Mouse (Mus musculus): Measurements from ENCODE around the gene Pcnx2. TPM values are rescaled to one million over a fixed set of nuclear protein-coding genes. Genes with fewer than 3 reads are reported as not detected.

The Pcnx2 gene
- polyA plus RNA-seq, 1 experiment from 2014 or later, result 0.27 TPM

DNA sequence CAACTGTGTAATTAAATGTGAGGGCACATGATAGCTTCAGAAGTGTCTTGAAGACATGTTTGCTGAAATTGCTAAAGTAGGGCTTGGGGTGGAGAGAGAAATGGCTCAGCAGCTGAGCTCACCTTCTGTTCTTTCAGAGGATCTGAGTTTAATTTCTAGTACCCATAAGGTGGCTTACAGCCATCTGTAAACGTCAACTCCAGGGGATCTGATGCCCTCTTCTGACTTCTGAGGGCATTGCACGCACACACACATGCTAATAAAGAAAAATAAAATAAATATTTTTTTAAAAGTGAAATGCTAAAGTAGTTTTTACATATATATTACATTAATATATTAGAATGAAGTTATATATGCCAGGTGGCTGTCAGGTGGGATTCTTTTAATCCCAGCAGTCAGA, 3.0 kb upstream of the Pcnx2 start:
- DNase-seq (ENCODE audit: low read depth, low spot score) (no peak), ATAC-seq (no peak)
- H3K27me3 ChIP-seq, result no peaks in the 10 kb centered on the region
- peak; percentile 58 for TF ChIP-seq CTCF (IDR thresholded peaks at IDR 0.05)
- CTCF ChIA-PET, result interaction anchor here (0.7 to 4.4 kb wide), 7 partner anchors 8 to 48 kb away, joined by 3 to 27 read pairs (median 4); no protein-coding TSS in a partner anchor
- POLR2A ChIA-PET, result no interaction called here
- in situ Hi-C loops (cut with MboI; ENCODE audit: low pct_unique_long_range_greater_than_20kb), result no loop called here

DNA sequence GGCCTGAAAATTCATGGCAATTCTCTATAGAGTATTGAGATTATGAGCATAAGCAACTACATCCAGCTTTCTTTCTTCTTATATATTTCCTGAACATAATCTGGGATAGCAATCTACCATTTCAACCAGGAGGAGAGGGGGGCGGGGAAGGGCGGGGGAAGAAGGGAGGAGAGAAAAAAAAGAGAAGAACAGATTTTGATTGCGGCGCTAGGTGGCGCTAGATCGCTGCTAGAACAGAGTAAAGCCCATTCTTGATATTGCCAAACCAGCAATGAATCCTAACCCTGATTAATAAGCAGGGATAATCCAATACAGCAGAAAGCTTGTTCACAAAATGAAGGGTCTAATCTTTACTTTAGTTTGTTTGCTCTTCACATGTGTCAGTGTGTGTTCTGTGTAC, 782 bp upstream of the Pcnx2 start:
- CTCF ChIA-PET, result interaction anchor here (0.6 to 4.4 kb wide), 7 partner anchors 10 to 55 kb away, joined by 3 to 27 read pairs (median 5); no protein-coding TSS in a partner anchor
- H3K27me3 ChIP-seq, result no peaks in the 10 kb centered on the region
- no peak for ATAC-seq
- no peak for DNase-seq (ENCODE audit: low read depth, low spot score)
- in situ Hi-C loops (cut with MboI; ENCODE audit: low pct_unique_long_range_greater_than_20kb), result no loop called here
- TF ChIP-seq CTCF (IDR thresholded peaks at IDR 0.05), result peak; percentile 89
- POLR2A ChIA-PET, result interaction anchor here (0.6 to 1.3 kb wide), 2 partner anchors 9 to 25 kb away, joined by 3 to 4 read pairs; no protein-coding TSS in a partner anchor

DNA sequence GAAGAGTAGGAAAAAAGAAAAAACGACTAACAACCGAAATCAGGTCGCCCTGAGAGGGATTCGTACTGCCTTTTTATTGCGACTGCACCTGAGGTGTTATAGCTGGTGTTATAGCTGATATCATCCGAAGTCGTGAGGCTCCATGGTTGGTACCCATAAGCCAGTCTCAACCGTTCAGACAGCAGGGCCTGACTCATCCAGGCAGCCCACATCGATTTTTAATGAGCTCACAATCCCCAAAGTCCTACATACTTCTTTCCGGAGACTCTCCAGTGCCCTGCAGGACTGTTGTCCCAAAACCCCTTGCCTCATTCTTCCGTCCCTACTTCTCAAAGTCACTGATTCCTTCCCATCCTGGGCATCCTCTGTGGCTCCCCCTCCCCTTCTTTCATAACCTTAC, 729 bp downstream of the Pcnx2 start:
- POLR2A ChIA-PET, result interaction anchor here (0.7 kb wide), 1 partner anchor 401 kb away, joined by 4 read pairs; no protein-coding TSS in a partner anchor
- DNase-seq (ENCODE audit: low read depth, low spot score) (no peak), ATAC-seq (no peak)
- CTCF ChIA-PET, result interaction anchor here (1.0 to 4.4 kb wide), 4 partner anchors 15 to 52 kb away, joined by 3 to 27 read pairs (median 7); no protein-coding TSS in a partner anchor
- TF ChIP-seq CTCF (IDR thresholded peaks at IDR 0.05), result no peak
- no peaks in the 10 kb centered on the region for H3K27me3 ChIP-seq
- in situ Hi-C loops (cut with MboI; ENCODE audit: low pct_unique_long_range_greater_than_20kb), result no loop called here

DNA sequence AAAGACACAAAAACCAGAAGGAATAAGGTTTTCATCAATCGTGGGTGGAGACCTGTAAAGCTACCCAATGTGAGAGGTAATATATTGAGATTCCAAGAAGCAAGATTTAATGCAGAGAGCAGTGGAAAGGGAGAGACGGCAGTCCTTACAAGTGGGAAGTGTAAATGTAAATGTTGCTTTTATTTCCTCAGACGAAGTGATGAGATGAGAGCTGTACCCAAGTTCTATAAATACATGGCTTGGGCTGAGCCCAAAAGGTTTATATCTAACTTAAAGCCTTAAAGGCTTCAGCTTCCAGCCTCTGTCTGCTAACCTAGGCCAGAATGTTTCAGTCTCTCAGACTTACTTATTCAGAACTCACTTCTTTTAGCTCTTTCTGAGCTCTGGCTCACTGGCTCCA, 8.2 kb downstream of the Pcnx2 start:
- TF ChIP-seq CTCF (IDR thresholded peaks at IDR 0.05), result no peak
- no peaks in the 10 kb centered on the region for H3K27me3 ChIP-seq
- in situ Hi-C loops (cut with MboI; ENCODE audit: low pct_unique_long_range_greater_than_20kb), result no loop called here
- ChIA-PET POLR2A (no interaction called here), CTCF (interaction anchor here (1.1 to 1.9 kb wide), 3 partner anchors 9 to 14 kb away, joined by 4 to 7 read pairs (median 6); partner anchors contain the start of gene Pcnx2)
- DNase-seq (ENCODE audit: low read depth, low spot score), result no peak
- no peak for ATAC-seq

DNA sequence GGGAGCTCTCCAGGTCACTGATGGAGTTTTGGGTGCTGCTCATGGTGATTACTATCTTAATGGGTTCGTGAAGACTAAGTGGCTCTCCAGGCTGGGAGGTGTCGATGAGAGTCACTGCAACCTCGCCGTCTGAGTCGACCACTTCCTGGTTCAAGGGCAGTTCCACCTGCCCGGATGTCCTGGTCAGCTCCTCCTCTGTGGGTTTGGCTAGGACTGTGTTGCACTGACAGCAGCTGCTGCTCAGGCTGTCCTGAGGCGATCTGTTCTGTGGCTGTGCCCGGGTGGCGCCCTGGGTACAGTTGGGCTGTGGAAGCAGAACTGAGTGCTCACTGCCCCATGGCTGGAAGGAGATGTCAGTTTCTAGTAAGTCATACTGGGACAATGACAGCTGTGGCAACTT, 10.6 kb downstream of the Pcnx2 start:
- H3K27me3 ChIP-seq, result peaks cover 4% of the 10 kb centered on the region
- ChIA-PET POLR2A (no interaction called here), CTCF (no interaction called here)
- in situ Hi-C loops (cut with MboI; ENCODE audit: low pct_unique_long_range_greater_than_20kb), result no loop called here
- no peak for TF ChIP-seq CTCF (IDR thresholded peaks at IDR 0.05)
- no peak for ATAC-seq
- DNase-seq (ENCODE audit: low read depth, low spot score), result no peak

DNA sequence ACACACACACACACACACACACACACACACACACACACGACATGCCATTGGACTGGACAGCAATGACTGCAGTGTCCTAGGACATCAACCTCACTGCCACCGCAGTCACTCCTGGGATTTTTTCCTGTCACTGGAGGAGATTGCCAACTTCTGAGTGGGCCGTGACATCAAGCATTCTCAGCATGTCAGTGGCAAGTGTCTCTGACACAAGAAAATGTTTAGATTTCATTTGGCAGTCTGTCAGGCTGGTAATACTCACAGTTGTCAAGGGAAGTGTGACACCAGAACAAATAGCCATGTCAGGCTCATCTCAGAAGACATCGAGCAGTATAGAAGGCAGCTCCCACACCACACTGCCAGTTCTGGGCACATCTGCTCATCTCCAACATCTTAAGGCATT, 17.7 kb downstream of the Pcnx2 start:
- TF ChIP-seq CTCF (IDR thresholded peaks at IDR 0.05), result no peak
- H3K27me3 ChIP-seq, result peaks cover 4% of the 10 kb centered on the region
- in situ Hi-C loops (cut with MboI; ENCODE audit: low pct_unique_long_range_greater_than_20kb), result no loop called here
- POLR2A ChIA-PET, result no interaction called here
- DNase-seq (ENCODE audit: low read depth, low spot score) (no peak), ATAC-seq (no peak)
- CTCF ChIA-PET, result no interaction called here

DNA sequence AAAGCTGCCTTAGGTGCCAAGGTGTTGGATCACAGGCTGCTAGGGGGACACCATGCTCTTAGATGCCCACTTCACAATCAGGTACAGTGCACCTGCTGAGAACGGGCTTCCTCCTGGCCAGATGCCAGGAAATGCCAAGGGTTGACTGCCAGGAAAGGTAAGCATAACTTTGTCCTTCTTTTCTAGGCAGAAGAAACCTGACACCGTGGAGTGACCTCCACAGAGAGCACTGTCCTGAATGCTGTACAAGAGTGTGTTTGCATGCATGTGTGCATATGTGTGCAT, 24.9 kb downstream of the Pcnx2 start:
- no peak for DNase-seq (ENCODE audit: low read depth, low spot score)
- POLR2A ChIA-PET, result interaction anchor here (1.2 kb wide), 1 partner anchor 411 kb away, joined by 3 read pairs; no protein-coding TSS in a partner anchor
- no peak for TF ChIP-seq CTCF (IDR thresholded peaks at IDR 0.05)
- ATAC-seq, result no peak
- CTCF ChIA-PET, result interaction anchor here (1.2 to 1.4 kb wide), 2 partner anchors 24 to 301 kb away, joined by 3 read pairs; no protein-coding TSS in a partner anchor
- H3K27me3 ChIP-seq, result no peaks in the 10 kb centered on the region
- in situ Hi-C loops (cut with MboI; ENCODE audit: low pct_unique_long_range_greater_than_20kb), result loop anchor here (5.0 kb wide), 2 partner anchors 526 to 806 kb away; no protein-coding TSS in a partner anchor

DNA sequence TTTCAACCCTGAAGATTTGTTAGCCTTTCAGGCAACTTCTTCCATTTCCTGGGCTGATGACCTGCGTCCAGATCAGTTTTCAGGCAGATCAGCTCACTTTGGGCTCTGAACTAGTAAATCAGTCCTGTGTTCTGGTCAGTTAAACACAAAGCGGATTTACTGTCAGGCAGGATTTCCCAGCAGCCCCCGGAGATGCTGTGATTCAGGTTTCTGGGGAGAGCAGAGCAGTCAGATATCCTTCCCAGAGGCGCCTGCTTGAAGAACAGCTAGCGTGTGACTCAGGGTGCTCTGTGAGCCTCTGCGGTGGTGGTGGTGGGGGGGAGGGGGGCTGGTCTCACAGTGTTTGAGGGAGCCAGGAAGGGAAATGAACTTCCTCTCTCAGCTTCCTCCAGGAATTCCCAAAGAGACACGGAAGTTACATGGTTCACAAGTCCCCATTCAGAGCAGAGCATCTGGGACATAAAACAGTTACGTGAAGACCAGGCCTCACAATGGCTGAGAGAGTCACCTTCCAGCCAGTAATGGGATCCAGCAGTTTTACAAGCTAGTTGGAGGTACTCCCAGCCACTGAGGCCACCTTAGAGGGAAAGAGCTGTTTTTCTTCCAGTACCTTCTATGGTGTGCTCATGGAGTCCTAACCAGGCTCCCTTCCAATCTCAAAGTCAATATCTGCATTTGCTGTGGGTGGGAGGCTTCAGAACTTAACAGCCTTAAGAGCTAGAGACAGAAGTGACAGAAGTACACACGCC, 25.4 kb downstream of the Pcnx2 start:
- peak; percentile 67 for DNase-seq (ENCODE audit: low read depth, low spot score)
- POLR2A ChIA-PET, result interaction anchor here (1.2 to 1.3 kb wide), 2 partner anchors 411 to 804 kb away, joined by 3 read pairs; no protein-coding TSS in a partner anchor

DNA sequence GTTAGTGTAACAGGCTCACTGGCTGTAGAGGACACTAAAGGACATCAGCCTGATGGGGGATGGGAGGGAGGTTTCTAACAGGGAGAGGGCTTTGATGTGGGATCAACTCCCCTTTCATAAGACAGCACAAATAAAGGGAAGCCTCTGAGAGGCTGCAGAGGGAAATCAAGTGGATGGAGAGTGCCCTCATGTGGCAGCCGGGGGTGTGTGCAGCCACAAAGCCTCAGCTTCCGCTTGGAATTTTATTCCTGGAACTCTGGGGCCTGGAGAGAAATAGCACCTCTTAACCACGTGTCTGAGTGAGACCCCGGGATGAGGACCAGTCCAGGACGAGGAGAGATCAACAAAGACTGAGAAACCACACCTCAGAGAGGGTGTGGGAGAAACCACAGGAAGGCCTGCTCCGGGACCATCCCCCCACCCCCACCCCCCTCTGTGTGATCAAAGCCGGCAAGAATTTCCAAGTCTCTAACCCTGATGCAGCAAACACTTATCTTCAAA, 27.2 kb downstream of the Pcnx2 start:
- CTCF ChIA-PET, result interaction anchor here (0.6 to 2.2 kb wide), 4 partner anchors 30 to 942 kb away, joined by 3 to 6 read pairs (median 4); no protein-coding TSS in a partner anchor
- H3K27me3 ChIP-seq, result no peaks in the 10 kb centered on the region
- ATAC-seq, result peak; percentile 38
- no peak for DNase-seq (ENCODE audit: low read depth, low spot score)
- peak; percentile 95 for TF ChIP-seq CTCF (IDR thresholded peaks at IDR 0.05)
- POLR2A ChIA-PET, result interaction anchor here (0.5 kb wide), 1 partner anchor 398 kb away, joined by 3 read pairs; no protein-coding TSS in a partner anchor
- in situ Hi-C loops (cut with MboI; ENCODE audit: low pct_unique_long_range_greater_than_20kb), result loop anchor here (5.0 kb wide), 2 partner anchors 524 to 804 kb away; no protein-coding TSS in a partner anchor

More for the DNA sequence above, 25.4 kb downstream of the Pcnx2 start:
- no peak for TF ChIP-seq CTCF (IDR thresholded peaks at IDR 0.05)
- peak; percentile 20 for ATAC-seq
- no peaks in the 10 kb centered on the region for H3K27me3 ChIP-seq
- CTCF ChIA-PET, result interaction anchor here (1.4 kb wide), 1 partner anchor 301 kb away, joined by 3 read pairs; no protein-coding TSS in a partner anchor
- in situ Hi-C loops (cut with MboI; ENCODE audit: low pct_unique_long_range_greater_than_20kb), result loop anchor here (5.0 kb wide), 2 partner anchors 525 to 805 kb away; no protein-coding TSS in a partner anchor

DNA sequence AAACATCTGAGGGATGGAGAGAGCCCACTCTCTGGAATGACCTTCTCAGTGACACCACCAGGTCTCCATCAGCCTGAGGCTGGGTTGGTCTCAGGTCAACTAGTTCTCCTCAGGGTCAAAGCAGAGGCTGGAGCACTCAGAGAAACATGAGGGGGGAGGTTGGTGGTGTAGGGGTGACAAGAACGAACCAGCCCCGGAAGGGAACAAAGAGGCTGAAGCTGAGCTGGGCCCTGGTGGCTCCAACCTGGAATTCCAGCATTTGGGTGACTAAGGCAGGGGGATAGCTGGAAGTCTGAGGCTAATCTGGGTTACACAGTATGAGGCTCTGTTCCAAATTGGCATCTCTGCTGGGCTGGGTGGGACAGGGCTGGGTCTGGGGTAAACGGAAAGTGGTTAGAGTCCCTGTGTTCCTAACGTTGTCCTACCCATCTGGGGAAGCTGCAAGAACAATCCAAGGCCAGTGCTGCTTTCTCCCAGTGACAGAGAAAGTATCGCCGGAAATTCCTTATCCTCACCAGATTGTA, 27.9 kb downstream of the Pcnx2 start:
- DNase-seq (ENCODE audit: low read depth, low spot score), result no peak
- ChIA-PET POLR2A (interaction anchor here (0.5 kb wide), 2 partner anchors 397 to 687 kb away, joined by 3 read pairs; no protein-coding TSS in a partner anchor), CTCF (interaction anchor here (1.4 to 2.2 kb wide), 2 partner anchors 742 to 801 kb away, joined by 3 to 6 read pairs; no protein-coding TSS in a partner anchor)
- no peaks in the 10 kb centered on the region for H3K27me3 ChIP-seq
- in situ Hi-C loops (cut with MboI; ENCODE audit: low pct_unique_long_range_greater_than_20kb), result loop anchor here (5.0 kb wide), 2 partner anchors 523 to 803 kb away; no protein-coding TSS in a partner anchor
- TF ChIP-seq CTCF (IDR thresholded peaks at IDR 0.05), result no peak
- no peak for ATAC-seq
